ENCODE assay signal across 8 mouse cellular contexts in the genomic region with DNA sequence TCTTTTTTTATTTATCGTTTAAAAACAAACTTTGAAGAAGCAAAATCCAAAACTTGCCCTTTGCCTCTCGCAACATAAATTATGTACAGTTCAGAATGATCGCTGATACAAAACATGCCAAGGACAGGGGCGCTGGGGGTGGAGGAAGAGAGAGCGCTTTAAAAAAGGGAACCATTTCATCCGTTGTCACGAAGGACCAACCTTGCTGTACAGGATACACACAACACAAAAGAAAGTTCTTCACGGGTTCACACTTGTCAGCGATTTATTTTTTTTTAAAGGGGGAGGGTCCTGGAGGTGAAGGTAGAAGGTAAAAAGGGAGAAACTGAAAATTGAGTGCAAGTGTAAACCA. TPM values are rescaled to one million over a fixed set of nuclear protein-coding genes. Genes with fewer than 3 reads are reported as not detected.
DNase-seq lines count a peak whose midpoint lies in the region; ATAC-seq and TF ChIP-seq lines count a peak whose summit lies in the region.

No protein-coding gene starts in this region.

- H3K4me1 ChIP-seq in liver, adult 2 months (ENCODE audit: control insufficient read depth, insufficient read depth, low read length): no peaks in the 10 kb centered on the region; the same call in 1 of the 2 replicates
- H3K4me1 ChIP-seq in embryonic facial prominence, embryonic 15.5 days: peaks cover 22% of the 10 kb centered on the region
- H3K4me1 ChIP-seq in limb, embryonic 11.5 days (ENCODE audit: control insufficient read depth, insufficient read depth, low read length): 0 out of 2 replicates have a peak, but pooled peaks cover 2% of the 10 kb centered on the region
- H3K4me1 ChIP-seq in neural tube, embryonic 15.5 days: peaks cover 20% of the 10 kb centered on the region

- TF ChIP-seq CTCF in liver, adult 2 months (IDR thresholded peaks at IDR 0.05; ENCODE audit: low read depth, low read length): no peak

- H3K4me2 ChIP-seq in embryonic facial prominence, embryonic 15.5 days (replicated peaks): peak overlapping the region; percentile 53
- H3K4me2 ChIP-seq in limb, embryonic 11.5 days (ENCODE audit: low read depth, severe bottlenecking): peak overlapping the region; percentile 52
- peak overlapping the region; percentile 70 for H3K4me2 ChIP-seq in neural tube, embryonic 15.5 days

- H3K9me3 ChIP-seq in embryonic facial prominence, embryonic 15.5 days (replicated peaks): no peaks in the 10 kb centered on the region
- no peaks in the 10 kb centered on the region for H3K9me3 ChIP-seq in limb, embryonic 11.5 days (ENCODE audit: control insufficient read depth, low read length)
- H3K9me3 ChIP-seq in neural tube, embryonic 15.5 days (replicated peaks): no peaks in the 10 kb centered on the region

- H3K4me3 ChIP-seq in liver, adult 2 months (ENCODE audit: insufficient read depth, low read depth, low read length): peak overlapping the region; percentile 10
- H3K4me3 ChIP-seq in embryonic facial prominence, embryonic 15.5 days (replicated peaks): peak overlapping the region; percentile 65
- peak overlapping the region; percentile 74 for H3K4me3 ChIP-seq in limb, embryonic 11.5 days (ENCODE audit: low read depth, low read length)
- peak overlapping the region; percentile 63 for H3K4me3 ChIP-seq in neural tube, embryonic 15.5 days (replicated peaks)

- no peak for DNase-seq in liver, adult 2 months (ENCODE audit: extremely low read depth, low read depth, low spot score)
- DNase-seq in liver: no peak
- no peak for DNase-seq in limb, embryonic 11.5 days (ENCODE audit: low spot score)
- no peak for DNase-seq in gastrocnemius, adult 18-20 months (ENCODE audit: low spot score)
- DNase-seq in spleen, adult 18-20 months: no peak
- no peak for DNase-seq in layer of hippocampus, adult 18-20 months (ENCODE audit: low spot score in 2 of 2)

- H3K27ac ChIP-seq in liver, adult 2 months (replicated peaks; ENCODE audit: insufficient read depth, low read depth, low read length): peak overlapping the region; percentile 75
- H3K27ac ChIP-seq in embryonic facial prominence, embryonic 15.5 days (replicated peaks): peak overlapping the region; percentile 94
- peak overlapping the region; percentile 70 for H3K27ac ChIP-seq in limb, embryonic 11.5 days (replicated peaks; ENCODE audit: low read depth, low read length)
- peak overlapping the region; percentile 84 for H3K27ac ChIP-seq in neural tube, embryonic 15.5 days (replicated peaks)

- H3K9ac ChIP-seq in liver, adult 2 months (ENCODE audit: low read depth, low read length): peak overlapping the region; percentile 50; the same call in 1 of the 2 replicates
- H3K9ac ChIP-seq in embryonic facial prominence, embryonic 15.5 days: no peak overlapping the region
- no peak overlapping the region for H3K9ac ChIP-seq in limb, embryonic 11.5 days (ENCODE audit: low read length)
- peak overlapping the region; percentile 51 for H3K9ac ChIP-seq in neural tube, embryonic 15.5 days (replicated peaks)

- no peaks in the 10 kb centered on the region for H3K27me3 ChIP-seq in liver, adult 2 months (ENCODE audit: control insufficient read depth, insufficient read depth, low read length)
- H3K27me3 ChIP-seq in embryonic facial prominence, embryonic 15.5 days: no peaks in the 10 kb centered on the region
- no peaks in the 10 kb centered on the region for H3K27me3 ChIP-seq in limb, embryonic 11.5 days (ENCODE audit: control insufficient read depth, insufficient read depth, low read length)
- no peaks in the 10 kb centered on the region for H3K27me3 ChIP-seq in neural tube, embryonic 15.5 days (replicated peaks)

- H3K36me3 ChIP-seq in liver, adult 2 months (ENCODE audit: control insufficient read depth, insufficient read depth, low read length): peaks cover 20% of the 10 kb centered on the region
- peaks cover 40% of the 10 kb centered on the region for H3K36me3 ChIP-seq in embryonic facial prominence, embryonic 15.5 days
- H3K36me3 ChIP-seq in limb, embryonic 11.5 days (ENCODE audit: control insufficient read depth, insufficient read depth, low read length): peaks cover 31% of the 10 kb centered on the region
- H3K36me3 ChIP-seq in neural tube, embryonic 15.5 days: peaks cover 35% of the 10 kb centered on the region

- no peak for TF ChIP-seq POLR2A in liver, adult 2 months (IDR thresholded peaks at IDR 0.05; ENCODE audit: extremely low read depth, insufficient read depth, low read length)

- WGBS in liver, adult 2 months: 3% methylated on average over 9 of the region's 9 CpGs
- WGBS in embryonic facial prominence, embryonic 15.5 days: 11% methylated on average over 9 of the region's 9 CpGs
- 22% methylated on average over 9 of the region's 9 CpGs for WGBS in limb, embryonic 11.5 days
- WGBS in neural tube, embryonic 15.5 days: 13% methylated on average over 9 of the region's 9 CpGs

- ATAC-seq in embryonic facial prominence, embryonic 15.5 days (ENCODE audit: insufficient number of reproducible peaks, low FRiP score, low TSS enrichment, low read depth): peak; percentile 6; the same call in 1 of the 2 replicates
- ATAC-seq in limb, embryonic 11.5 days (ENCODE audit: insufficient number of reproducible peaks, low FRiP score, low TSS enrichment, low read depth): no peak; the same call in 1 of the 2 replicates
- peak; percentile 40; the same call in 1 of the 2 replicates for ATAC-seq in neural tube, embryonic 15.5 days (ENCODE audit: low FRiP score)

- peaks cover 16% of the 10 kb centered on the region; the same call in 1 of the 2 replicates for H3K79me2 ChIP-seq in liver, adult 2 months (ENCODE audit: control insufficient read depth, insufficient read depth, low read length)

RNA-seq across cellular contexts. Expression of gene Prkag1, which starts 0.3 kb away (rescaled TPM):
- total RNA-seq in liver, adult 2 months (2014; rRNA removed): 40.1 and 41.4 TPM in 2 replicates
- 35.6 and 37.7 TPM in 2 replicates for polyA plus RNA-seq in liver, adult 2 months (2012; rRNA removed)
- polyA plus RNA-seq in embryonic facial prominence, embryonic 15.5 days (2015; fragmentation: Nextera tagmentation; extraction: Ambion mirVana): 90.5 and 91.9 TPM in 2 replicates
- 79.3 and 84.6 TPM in 2 replicates for polyA plus RNA-seq in limb, embryonic 11.5 days (2014; fragmentation: Nextera tagmentation; extraction: Ambion mirVana)
- 66.4 and 72.9 TPM in 2 replicates for polyA plus RNA-seq in neural tube, embryonic 15.5 days (2015; fragmentation: Nextera tagmentation; extraction: Ambion mirVana)
- 10 to 100 TPM; 48.1 to 49.6 TPM for total RNA-seq in gastrocnemius, adult 18-20 months (2021)
- total RNA-seq in layer of hippocampus, adult 18-20 months (2021): 10 to 100 TPM; 50.6 to 51.1 TPM

RNA-seq across cellular contexts. Expression of gene Ddn, which starts 22.4 kb away (rescaled TPM):
- total RNA-seq in liver, adult 2 months (2014; rRNA removed): 0.13 TPM in 1 of 2 replicates, not detected in the other
- polyA plus RNA-seq in liver, adult 2 months (2012; rRNA removed): not detected in 2 replicates
- 0.04 and 0.05 TPM in 2 replicates for polyA plus RNA-seq in embryonic facial prominence, embryonic 15.5 days (2015; fragmentation: Nextera tagmentation; extraction: Ambion mirVana)
- not detected in 2 replicates for polyA plus RNA-seq in limb, embryonic 11.5 days (2014; fragmentation: Nextera tagmentation; extraction: Ambion mirVana)
- 0.18 and 0.36 TPM in 2 replicates for polyA plus RNA-seq in neural tube, embryonic 15.5 days (2015; fragmentation: Nextera tagmentation; extraction: Ambion mirVana)
- total RNA-seq in gastrocnemius, adult 18-20 months (2021): under 1 TPM; 0.36 to 0.57 TPM
- 1,000 to 10,000 TPM; 1,780 to 1,859 TPM for total RNA-seq in layer of hippocampus, adult 18-20 months (2021)

RNA-seq across cellular contexts. Expression of gene Kmt2d, which starts 39.3 kb away (rescaled TPM):
- total RNA-seq in liver, adult 2 months (2014; rRNA removed): 6.6 and 10.1 TPM in 2 replicates
- polyA plus RNA-seq in liver, adult 2 months (2012; rRNA removed): 7.1 and 10.3 TPM in 2 replicates
- polyA plus RNA-seq in embryonic facial prominence, embryonic 15.5 days (2015; fragmentation: Nextera tagmentation; extraction: Ambion mirVana): 14.1 and 14.9 TPM in 2 replicates
- polyA plus RNA-seq in limb, embryonic 11.5 days (2014; fragmentation: Nextera tagmentation; extraction: Ambion mirVana): 17.6 and 21.6 TPM in 2 replicates
- polyA plus RNA-seq in neural tube, embryonic 15.5 days (2015; fragmentation: Nextera tagmentation; extraction: Ambion mirVana): 9.9 and 10.1 TPM in 2 replicates
- 10 to 100 TPM; 43.2 to 50.1 TPM for total RNA-seq in gastrocnemius, adult 18-20 months (2021)
- 100 to 1,000 TPM in 1 of 2 experiments, 10 to 100 TPM in 1; 89.1 to 103 TPM for total RNA-seq in layer of hippocampus, adult 18-20 months (2021)

RNA-seq across cellular contexts. Expression of gene Wnt1, which starts 42.0 kb away (rescaled TPM):
- total RNA-seq in liver, adult 2 months (2014; rRNA removed): not detected in 2 replicates
- polyA plus RNA-seq in liver, adult 2 months (2012; rRNA removed): not detected in 2 replicates
- 0.07 TPM in 1 of 2 replicates, not detected in the other for polyA plus RNA-seq in embryonic facial prominence, embryonic 15.5 days (2015; fragmentation: Nextera tagmentation; extraction: Ambion mirVana)
- polyA plus RNA-seq in limb, embryonic 11.5 days (2014; fragmentation: Nextera tagmentation; extraction: Ambion mirVana): not detected in 2 replicates
- 1.0 and 2.0 TPM in 2 replicates for polyA plus RNA-seq in neural tube, embryonic 15.5 days (2015; fragmentation: Nextera tagmentation; extraction: Ambion mirVana)
- total RNA-seq in gastrocnemius, adult 18-20 months (2021): not detected
- not detected for total RNA-seq in layer of hippocampus, adult 18-20 months (2021)

RNA-seq across cellular contexts. Expression of gene Wnt10b, which starts 53.7 kb away (rescaled TPM):
- 0.47 TPM in 1 of 2 replicates, not detected in the other for total RNA-seq in liver, adult 2 months (2014; rRNA removed)
- not detected in 2 replicates for polyA plus RNA-seq in liver, adult 2 months (2012; rRNA removed)
- 6.0 and 8.0 TPM in 2 replicates for polyA plus RNA-seq in embryonic facial prominence, embryonic 15.5 days (2015; fragmentation: Nextera tagmentation; extraction: Ambion mirVana)
- polyA plus RNA-seq in limb, embryonic 11.5 days (2014; fragmentation: Nextera tagmentation; extraction: Ambion mirVana): 0.81 and 1.5 TPM in 2 replicates
- polyA plus RNA-seq in neural tube, embryonic 15.5 days (2015; fragmentation: Nextera tagmentation; extraction: Ambion mirVana): 0.08 and 0.72 TPM in 2 replicates
- 1 to 10 TPM in 1 of 2 experiments, under 1 TPM in 1; 0.57 to 1.4 TPM for total RNA-seq in gastrocnemius, adult 18-20 months (2021)
- total RNA-seq in layer of hippocampus, adult 18-20 months (2021): under 1 TPM; 0.23 to 0.64 TPM

Comparison
In these comparisons a context has a peak if more than half of its experiments do, and no peak if none do; other contexts are left out.
1. H3K4me3 ChIP-seq: peak in every context shown above with its lines; median percentile 74 in limb, embryonic 11.5 days; 65 in embryonic facial prominence, embryonic 15.5 days; 63 in neural tube, embryonic 15.5 days; 10 in liver, adult 2 months.
2. H3K9ac ChIP-seq: peak in liver, adult 2 months (single experiment) and neural tube, embryonic 15.5 days (single experiment); none in embryonic facial prominence, embryonic 15.5 days (single experiment) and limb, embryonic 11.5 days (single experiment).
3. Peak in every context shown above with its lines, with median percentiles within 50 percentile points of each other: H3K27ac ChIP-seq and H3K4me2 ChIP-seq.